Mouse (Mus musculus) Patski (cell line): ENCODE results near the gene Ranbp10. TPM values are rescaled to one million over a fixed set of nuclear protein-coding genes. Genes with fewer than 3 reads are reported as not detected.
"Not testable (repeated sequence)": the region's sequence is repeated elsewhere in the genome, so short reads cannot be mapped to it uniquely, and the experiment has no call there.

Source experiments
- ATAC-seq: fragments of 100-300 bp; one replicate; pipeline ENCODE4 v1.8.0; 2021
- CTCF ChIA-PET: fragments of 350-600 bp; sonication (Branson Sonifier 250); formaldehyde crosslinking; loops from one replicate; lab custom pipeline; 2022; ENCODE audit warnings: inconsistent platforms; lab: Charles Lee
- POLR2A ChIA-PET: fragments of 350-600 bp; sonication (Branson Sonifier 250); formaldehyde crosslinking; loops from one replicate; lab custom pipeline; 2022; ENCODE audit warnings: antibody characterized with exemption, inconsistent platforms; lab: Charles Lee
- DNase-seq: peaks from one replicate; pipeline ENCODE4 v3.0.0-alpha.2; 2011; ENCODE audit warnings: low read depth, low spot score
- H3K27me3 ChIP-seq: fragments of 371-371 bp; one replicate; pipeline ENCODE4 v1.5.1; 2021
- CTCF ChIP-seq: fragments of 100-300 bp; IDR thresholded peaks from one replicate; pipeline ENCODE4 v1.5.1; 2021
- in situ Hi-C: fragments of 300-500 bp; cut with MboI; formaldehyde crosslinking; loops from 3 replicates; pipeline ENCODE4 v1.11.1; 2018; ENCODE audit warnings: low pct_unique_long_range_greater_than_20kb, mixed read lengths
- polyA plus RNA-seq: library from polyadenylated mRNA; unstranded; gene quantifications from one replicate; pipeline ENCODE4 v1.2.3, GENCODE M21; 2021

Ranbp10 gene
- polyA plus RNA-seq, 1 experiment from 2014 or later = 25.3 TPM

GRCm38 (mm10) chr8:105836991-105837390 is 9.8 kb upstream of the Ranbp10 start:
- TF ChIP-seq CTCF = no peak
- ChIA-PET CTCF (no interaction called here), POLR2A (no interaction called here)
- H3K27me3 ChIP-seq = peaks cover 3% of the 10 kb centered on the region
- in situ Hi-C loops = no loop called here
- DNase-seq (no peak), ATAC-seq (no peak)

- H3K27me3 ChIP-seq = peaks cover 9% of the 10 kb centered on the region
- no peak for ATAC-seq
- no peak for DNase-seq
- TF ChIP-seq CTCF = peak; percentile 79
- ChIA-PET POLR2A (interaction anchor here (0.9 to 1.1 kb wide), 2 partner anchors 24 to 82 kb away, joined by 3 read pairs; no protein-coding TSS in a partner anchor), CTCF (interaction anchor here (0.8 to 3.4 kb wide), 12 partner anchors 11 to 121 kb away, joined by 3 to 14 read pairs (median 3); partner anchors contain the start of gene Ctrl)
- in situ Hi-C loops = no loop called here
Observed at GRCm38 (mm10) chr8:105835318-105835717, 8.2 kb upstream of the Ranbp10 start.

GRCm38 (mm10) chr8:105833740-105834139 is 6.6 kb upstream of the Ranbp10 start:
- DNase-seq, ATAC-seq, H3K27me3 ChIP-seq, POLR2A ChIA-PET: not testable (repeated sequence)
- CTCF ChIA-PET = interaction anchor here (1.3 to 3.4 kb wide), 3 partner anchors 22 to 102 kb away, joined by 3 to 14 read pairs (median 4); partner anchors contain the start of gene Thap11
- in situ Hi-C loops = loop anchor here (5.0 kb wide), 1 partner anchor 104 kb away; the partner anchor contains the start of gene Psmb10

- DNase-seq (no peak), ATAC-seq (no peak)
- ChIA-PET CTCF (interaction anchor here (1.1 to 1.3 kb wide), 2 partner anchors 29 to 112 kb away, joined by 3 read pairs; partner anchors contain the start of gene Thap11), POLR2A (interaction anchor here (0.5 kb wide), 1 partner anchor 28 kb away, joined by 5 read pairs; no protein-coding TSS in a partner anchor)
- in situ Hi-C loops = no loop called here
- H3K27me3 ChIP-seq = peaks cover 5% of the 10 kb centered on the region
- no peak for TF ChIP-seq CTCF
Observed at GRCm38 (mm10) chr8:105826379-105826778, 771 bp downstream of the Ranbp10 start.

GRCm38 (mm10) chr8:105825506-105825905 is 1.6 kb downstream of the Ranbp10 start:
- POLR2A ChIA-PET = interaction anchor here (0.6 kb wide), 1 partner anchor 34 kb away, joined by 6 read pairs; no protein-coding TSS in a partner anchor
- TF ChIP-seq CTCF = no peak
- in situ Hi-C loops = no loop called here

GRCm38 (mm10) chr8:105820925-105821324 is 6.2 kb downstream of the Ranbp10 start:
- POLR2A ChIA-PET = interaction anchor here (0.6 to 0.9 kb wide), 2 partner anchors 13 to 117 kb away, joined by 3 read pairs; no protein-coding TSS in a partner anchor
- in situ Hi-C loops = no loop called here
- TF ChIP-seq CTCF = no peak
- CTCF ChIA-PET = interaction anchor here (1.0 to 1.2 kb wide), 3 partner anchors 13 to 106 kb away, joined by 3 to 5 read pairs (median 3); no protein-coding TSS in a partner anchor
- ATAC-seq = no peak
- H3K27me3 ChIP-seq = no peaks in the 10 kb centered on the region
- no peak for DNase-seq

More at GRCm38 (mm10) chr8:105825506-105825905, 1.6 kb downstream of the Ranbp10 start:
- H3K27me3 ChIP-seq = peaks cover under 1% of the 10 kb centered on the region
- ATAC-seq (no peak), DNase-seq (no peak)
- CTCF ChIA-PET = interaction anchor here (0.7 to 1.3 kb wide), 2 partner anchors 65 to 112 kb away, joined by 3 to 4 read pairs; no protein-coding TSS in a partner anchor

- DNase-seq = no peak
- ChIA-PET POLR2A (interaction anchor here (1.4 kb wide), 1 partner anchor 12 kb away, joined by 4 read pairs; no protein-coding TSS in a partner anchor), CTCF (interaction anchor here (1.7 kb wide), 1 partner anchor 29 kb away, joined by 3 read pairs; no protein-coding TSS in a partner anchor)
- TF ChIP-seq CTCF = no peak
- in situ Hi-C loops = no loop called here
- no peaks in the 10 kb centered on the region for H3K27me3 ChIP-seq
- no peak for ATAC-seq
Observed at GRCm38 (mm10) chr8:105819659-105820058, 7.5 kb downstream of the Ranbp10 start.

GRCm38 (mm10) chr8:105813241-105813640 is 13.9 kb downstream of the Ranbp10 start:
- POLR2A ChIA-PET = no interaction called here
- ATAC-seq (no peak), DNase-seq (no peak)
- TF ChIP-seq CTCF = no peak
- no peaks in the 10 kb centered on the region for H3K27me3 ChIP-seq
- CTCF ChIA-PET = no interaction called here
- in situ Hi-C loops = no loop called here

- no peak for TF ChIP-seq CTCF
- POLR2A ChIA-PET = no interaction called here
- no peak for DNase-seq
- no peak for ATAC-seq
- H3K27me3 ChIP-seq = no peaks in the 10 kb centered on the region
- in situ Hi-C loops = no loop called here
- CTCF ChIA-PET = no interaction called here
Observed at GRCm38 (mm10) chr8:105812511-105812910, 14.6 kb downstream of the Ranbp10 start.

GRCm38 (mm10) chr8:105811543-105811942 is 15.6 kb downstream of the Ranbp10 start:
- in situ Hi-C loops = no loop called here
- no peak for TF ChIP-seq CTCF
- H3K27me3 ChIP-seq = no peaks in the 10 kb centered on the region
- POLR2A ChIA-PET = no interaction called here
- no peak for ATAC-seq
- DNase-seq = no peak
- CTCF ChIA-PET = interaction anchor here (0.6 to 1.5 kb wide), 2 partner anchors 18 to 478 kb away, joined by 3 read pairs; no protein-coding TSS in a partner anchor

- ChIA-PET CTCF (interaction anchor here (0.6 to 1.5 kb wide), 2 partner anchors 18 to 477 kb away, joined by 3 read pairs; no protein-coding TSS in a partner anchor), POLR2A (no interaction called here)
- TF ChIP-seq CTCF = no peak
- DNase-seq = no peak
- in situ Hi-C loops = no loop called here
- ATAC-seq = no peak
- no peaks in the 10 kb centered on the region for H3K27me3 ChIP-seq
Observed at GRCm38 (mm10) chr8:105811061-105811460, 16.1 kb downstream of the Ranbp10 start.
